Mouse (Mus musculus): Measurements from ENCODE around the gene Vps37b. TPM values are rescaled to one million over a fixed set of nuclear protein-coding genes. Genes with fewer than 3 reads are reported as not detected.

Gene Vps37b
- polyA plus RNA-seq, 1 experiment: 12.6 TPM

- Histone ChIP-seq H3K4me1 (ENCODE audit: control insufficient read depth, insufficient read depth, low read length) (0 out of 2 replicates have a peak, but pooled peaks cover 5% of the 10 kb centered on the region), H3K4me3 (ENCODE audit: insufficient read depth, low read length) (no peak overlapping the region), H3K27ac (ENCODE audit: insufficient read depth, low read length) (no peak overlapping the region)
- no peak for TF ChIP-seq POLR2A (IDR thresholded peaks at IDR 0.05; ENCODE audit: low read depth, low read length)
Observed at GRCm38 (mm10) chr5:123975668-123976180, 56.3 kb downstream of the Vps37b start.

- Histone ChIP-seq H3K27ac (ENCODE audit: insufficient read depth, low read length) (no peak overlapping the region), H3K4me3 (ENCODE audit: insufficient read depth, low read length) (0 out of 2 replicates have a peak overlapping the region, but pooled peaks have one; percentile 10), H3K4me1 (ENCODE audit: control insufficient read depth, insufficient read depth, low read length) (no peaks in the 10 kb centered on the region)
- no peak for TF ChIP-seq CTCF (IDR thresholded peaks at IDR 0.05; ENCODE audit: borderline replicate concordance, insufficient read depth, low read length)
- TF ChIP-seq POLR2A (IDR thresholded peaks at IDR 0.05; ENCODE audit: low read depth, low read length): no peak
Observed at GRCm38 (mm10) chr5:123974616-123975111, 57.4 kb downstream of the Vps37b start.

- Histone ChIP-seq H3K27ac (ENCODE audit: insufficient read depth, low read length) (no peak overlapping the region), H3K4me3 (ENCODE audit: insufficient read depth, low read length) (peak overlapping the region; percentile 64), H3K4me1 (ENCODE audit: control insufficient read depth, insufficient read depth, low read length) (no peaks in the 10 kb centered on the region)
- TF ChIP-seq POLR2A (IDR thresholded peaks at IDR 0.05; ENCODE audit: low read depth, low read length) (no peak), CTCF (IDR thresholded peaks at IDR 0.05; ENCODE audit: borderline replicate concordance, insufficient read depth, low read length) (no peak)
Observed at GRCm38 (mm10) chr5:123974179-123974485, 57.9 kb downstream of the Vps37b start.

- peak within 1 kb of the TSS; percentile 64 for H3K4me3 ChIP-seq (ENCODE audit: insufficient read depth, low read length)
- TF ChIP-seq POLR2A (IDR thresholded peaks at IDR 0.05; ENCODE audit: low read depth, low read length) (peak; percentile 72), CTCF (IDR thresholded peaks at IDR 0.05; ENCODE audit: borderline replicate concordance, insufficient read depth, low read length) (no peak)
- no peak within 1 kb of the TSS for H3K27ac ChIP-seq (ENCODE audit: insufficient read depth, low read length)
- no peaks in the 10 kb centered on the region for H3K4me1 ChIP-seq (ENCODE audit: control insufficient read depth, insufficient read depth, low read length)
Observed at GRCm38 (mm10) chr5:123973299-123974178, 58.5 kb downstream of the Vps37b start, which contains the start of gene Hip1r. TSS of gene Hip1r (plus strand) at chr5:123973628.

GRCm38 (mm10) chr5:123972453-123972852 lies 59.6 kb downstream of the Vps37b start:
- Histone ChIP-seq H3K4me1 (ENCODE audit: control insufficient read depth, insufficient read depth, low read length) (no peaks in the 10 kb centered on the region), H3K4me3 (ENCODE audit: insufficient read depth, low read length) (no peak overlapping the region), H3K27ac (ENCODE audit: insufficient read depth, low read length) (no peak overlapping the region)
- TF ChIP-seq CTCF (IDR thresholded peaks at IDR 0.05; ENCODE audit: borderline replicate concordance, insufficient read depth, low read length): no peak
- TF ChIP-seq POLR2A (IDR thresholded peaks at IDR 0.05; ENCODE audit: low read depth, low read length): no peak

GRCm38 (mm10) chr5:123970576-123970975 lies 61.5 kb downstream of the Vps37b start:
- Histone ChIP-seq H3K4me3 (ENCODE audit: insufficient read depth, low read length) (no peak overlapping the region), H3K27ac (ENCODE audit: insufficient read depth, low read length) (no peak overlapping the region), H3K4me1 (ENCODE audit: control insufficient read depth, insufficient read depth, low read length) (no peaks in the 10 kb centered on the region)
- TF ChIP-seq CTCF (IDR thresholded peaks at IDR 0.05; ENCODE audit: borderline replicate concordance, insufficient read depth, low read length) (no peak), POLR2A (IDR thresholded peaks at IDR 0.05; ENCODE audit: low read depth, low read length) (no peak)

GRCm38 (mm10) chr5:123969216-123969615 lies 62.9 kb downstream of the Vps37b start:
- Histone ChIP-seq H3K4me1 (ENCODE audit: control insufficient read depth, insufficient read depth, low read length) (no peaks in the 10 kb centered on the region), H3K27ac (ENCODE audit: insufficient read depth, low read length) (no peak overlapping the region), H3K4me3 (ENCODE audit: insufficient read depth, low read length) (no peak overlapping the region)
- no peak for TF ChIP-seq POLR2A (IDR thresholded peaks at IDR 0.05; ENCODE audit: low read depth, low read length)
- no peak for TF ChIP-seq CTCF (IDR thresholded peaks at IDR 0.05; ENCODE audit: borderline replicate concordance, insufficient read depth, low read length)

GRCm38 (mm10) chr5:123968468-123968867 lies 63.6 kb downstream of the Vps37b start:
- Histone ChIP-seq H3K4me1 (ENCODE audit: control insufficient read depth, insufficient read depth, low read length) (no peaks in the 10 kb centered on the region), H3K4me3 (ENCODE audit: insufficient read depth, low read length) (no peak overlapping the region), H3K27ac (ENCODE audit: insufficient read depth, low read length) (no peak overlapping the region)
- no peak for TF ChIP-seq CTCF (IDR thresholded peaks at IDR 0.05; ENCODE audit: borderline replicate concordance, insufficient read depth, low read length)
- no peak for TF ChIP-seq POLR2A (IDR thresholded peaks at IDR 0.05; ENCODE audit: low read depth, low read length)

- TF ChIP-seq CTCF (IDR thresholded peaks at IDR 0.05; ENCODE audit: borderline replicate concordance, insufficient read depth, low read length) (no peak), POLR2A (IDR thresholded peaks at IDR 0.05; ENCODE audit: low read depth, low read length) (no peak)
- Histone ChIP-seq H3K4me3 (ENCODE audit: insufficient read depth, low read length) (no peak overlapping the region), H3K4me1 (ENCODE audit: control insufficient read depth, insufficient read depth, low read length) (no peaks in the 10 kb centered on the region), H3K27ac (ENCODE audit: insufficient read depth, low read length) (no peak overlapping the region)
Observed at GRCm38 (mm10) chr5:123966759-123967158, 65.3 kb downstream of the Vps37b start.

GRCm38 (mm10) chr5:123964208-123964607 lies 67.9 kb downstream of the Vps37b start:
- H3K27ac ChIP-seq (ENCODE audit: insufficient read depth, low read length): no peak overlapping the region
- no peaks in the 10 kb centered on the region for H3K4me1 ChIP-seq (ENCODE audit: control insufficient read depth, insufficient read depth, low read length)
- TF ChIP-seq POLR2A (IDR thresholded peaks at IDR 0.05; ENCODE audit: low read depth, low read length) (no peak), CTCF (IDR thresholded peaks at IDR 0.05; ENCODE audit: borderline replicate concordance, insufficient read depth, low read length) (no peak)
- H3K4me3 ChIP-seq (ENCODE audit: insufficient read depth, low read length): no peak overlapping the region

All from embryonic fibroblast, embryonic 13.5 days (primary cell).